ENCODE assay signal across 12 mouse cellular contexts in the genomic region with DNA sequence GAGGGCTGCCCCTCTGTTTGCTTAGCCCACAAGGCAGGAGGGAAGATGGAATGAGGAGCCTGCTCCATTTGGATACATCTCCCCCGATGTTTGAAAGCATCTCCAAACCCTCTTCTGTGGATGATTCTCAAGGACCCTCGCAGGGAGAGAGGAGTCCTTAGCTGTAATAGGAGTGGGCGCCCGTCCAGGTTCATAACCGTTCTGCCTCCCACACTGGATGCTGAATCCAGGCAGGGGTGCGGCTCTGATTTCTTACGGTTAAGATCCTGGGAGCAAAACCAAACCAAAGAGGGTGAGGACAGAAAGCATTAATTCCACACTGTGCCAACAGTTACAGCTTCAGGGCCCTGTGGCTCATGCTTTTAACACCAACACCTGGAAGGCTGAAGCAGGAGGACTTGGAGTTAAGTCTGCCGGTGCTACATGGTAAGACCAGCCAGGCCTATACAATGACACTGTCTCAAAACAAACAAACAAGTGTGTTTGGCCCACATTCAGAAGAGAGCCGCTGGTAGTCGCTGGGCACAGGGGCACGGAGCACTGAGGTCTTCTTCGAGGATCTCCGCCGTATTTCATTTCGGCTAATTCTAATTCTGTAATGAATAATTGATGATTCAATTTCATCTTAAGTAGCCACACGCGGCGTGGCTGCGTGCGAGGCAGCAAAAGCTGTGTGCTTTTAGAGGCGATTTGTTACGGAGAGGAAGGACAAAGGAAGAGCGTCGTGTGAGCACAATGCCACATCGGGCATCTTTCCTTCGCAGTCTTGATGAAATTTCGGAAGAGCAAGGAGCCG.
DNase-seq lines count a peak whose midpoint lies in the region; ATAC-seq and TF ChIP-seq lines count a peak whose summit lies in the region.
"Had no signal": no experiment of that assay in that cellular context is flagged by ENCODE, and none has a peak within 500 bp of the region (broad histone marks: within the 10 kb centered on the region; RNA-seq: fewer than 3 reads in every experiment).

No protein-coding gene starts in this region.

- in situ Hi-C loops in ES-E14 (cut with MboI; ENCODE audit: low sequenced_read_pairs in 2 of 2, unreplicated experiment in 2 of 2), result no loop called here

- H3K4me3 ChIP-seq in heart, embryonic 10.5 days, result no peak overlapping the region
- H3K4me3 ChIP-seq in heart, embryonic 11.5 days (ENCODE audit: low read depth, low read length), result no peak overlapping the region
- H3K4me3 ChIP-seq in ES-E14 (ENCODE audit: insufficient read depth in 1 of 2, low read depth in 1 of 2, low read length in 2 of 2, poor library complexity in 1 of 2, severe bottlenecking in 1 of 2), result 0 out of 4 replicates have a peak overlapping the region, but pooled peaks of 1 of the 2 experiments have one; percentile 3
- no peak overlapping the region for H3K4me3 ChIP-seq in forebrain, embryonic 13.5 days
- no peak overlapping the region for H3K4me3 ChIP-seq in midbrain, embryonic 11.5 days (ENCODE audit: low read depth, low read length)
- H3K4me3 ChIP-seq: embryonic facial prominence, embryonic 12.5 days had no signal

- 78% methylated on average over 28 of the region's 28 CpGs for WGBS in heart, embryonic 10.5 days
- 74% methylated on average over 28 of the region's 28 CpGs for WGBS in heart, embryonic 11.5 days (ENCODE audit: insufficient replicate concordance)
- 29% methylated on average over 28 of the region's 28 CpGs for WGBS in forebrain, embryonic 13.5 days
- WGBS in midbrain, embryonic 11.5 days, result 32% methylated on average over 28 of the region's 28 CpGs

- H3K9ac ChIP-seq in heart, embryonic 11.5 days (ENCODE audit: low read depth, low read length), result no peak overlapping the region
- H3K9ac ChIP-seq in ES-E14 (ENCODE audit: insufficient read depth, low read depth, low read length, poor library complexity, severe bottlenecking), result no peak overlapping the region
- peak overlapping the region; percentile 43; the same call in 1 of the 2 replicates for H3K9ac ChIP-seq in forebrain, embryonic 13.5 days
- peak overlapping the region; percentile 6; the same call in 1 of the 2 replicates for H3K9ac ChIP-seq in midbrain, embryonic 11.5 days (ENCODE audit: low read length)
- H3K9ac ChIP-seq: embryonic facial prominence, embryonic 12.5 days had no signal

- no peak overlapping the region for H3K4me2 ChIP-seq in heart, embryonic 11.5 days
- peak overlapping the region; percentile 29 for H3K4me2 ChIP-seq in forebrain, embryonic 13.5 days
- peak overlapping the region; percentile 2; the same call in 1 of the 2 replicates for H3K4me2 ChIP-seq in midbrain, embryonic 11.5 days
- H3K4me2 ChIP-seq: embryonic facial prominence, embryonic 12.5 days had no signal

- no peak for DNase-seq in heart, embryonic 10.5 days (ENCODE audit: low spot score)
- no peak for DNase-seq in ES-E14 (ENCODE audit: low read depth, low spot score)
- DNase-seq in midbrain, embryonic 11.5 days (ENCODE audit: low spot score, missing footprints), result peak; percentile 97
- no peak for DNase-seq in ovary, postnatal 14 days (ENCODE audit: low spot score)
- no peak for DNase-seq in yolk sac, embryonic 10.5 days (ENCODE audit: low spot score)
- DNase-seq in thymus, postnatal 36 days, result no peak
- DNase-seq: B cell, adult 2 months; gastrocnemius, postnatal 14 days; liver had no signal

- no peak for ATAC-seq in heart, embryonic 11.5 days (replicated peaks; ENCODE audit: insufficient number of reproducible peaks, low FRiP score, low TSS enrichment)
- peak; percentile 41; the same call in 1 of the 2 replicates for ATAC-seq in forebrain, embryonic 13.5 days
- ATAC-seq in midbrain, embryonic 11.5 days (ENCODE audit: low FRiP score), result peak; percentile 60

- H3K27me3 ChIP-seq in heart, embryonic 10.5 days (ENCODE audit: insufficient read depth, poor library complexity, severe bottlenecking), result no peaks in the 10 kb centered on the region
- peaks cover 3% of the 10 kb centered on the region; the same call in 1 of the 2 replicates for H3K27me3 ChIP-seq in heart, embryonic 11.5 days (ENCODE audit: control insufficient read depth, insufficient read depth, low read length)
- no peaks in the 10 kb centered on the region for H3K27me3 ChIP-seq in forebrain, embryonic 13.5 days
- H3K27me3 ChIP-seq in midbrain, embryonic 11.5 days (ENCODE audit: control insufficient read depth, insufficient read depth, low read length), result peaks cover 17% of the 10 kb centered on the region
- H3K27me3 ChIP-seq: embryonic facial prominence, embryonic 12.5 days had no signal

- peaks cover 58% of the 10 kb centered on the region for H3K4me1 ChIP-seq in heart, embryonic 10.5 days
- peaks cover 29% of the 10 kb centered on the region for H3K4me1 ChIP-seq in heart, embryonic 11.5 days (ENCODE audit: control insufficient read depth, insufficient read depth, low read length)
- H3K4me1 ChIP-seq in ES-E14 (ENCODE audit: control insufficient read depth in 2 of 2, insufficient read depth in 2 of 2, low read length in 2 of 2, poor library complexity in 1 of 2), result peaks cover 2 to 15% of the 10 kb centered on the region in 2 experiments; a peak in 2 of 4 replicates
- H3K4me1 ChIP-seq in forebrain, embryonic 13.5 days, result peaks cover 30% of the 10 kb centered on the region
- H3K4me1 ChIP-seq in midbrain, embryonic 11.5 days (ENCODE audit: control insufficient read depth, insufficient read depth, low read length), result peaks cover 16% of the 10 kb centered on the region

- no peaks in the 10 kb centered on the region for H3K36me3 ChIP-seq in heart, embryonic 10.5 days
- no peaks in the 10 kb centered on the region for H3K36me3 ChIP-seq in heart, embryonic 11.5 days (ENCODE audit: control insufficient read depth, insufficient read depth, low read length)
- H3K36me3 ChIP-seq in ES-E14 (ENCODE audit: control insufficient read depth, insufficient read depth, low read length, poor library complexity, severe bottlenecking), result no peaks in the 10 kb centered on the region
- no peaks in the 10 kb centered on the region for H3K36me3 ChIP-seq in forebrain, embryonic 13.5 days (ENCODE audit: poor library complexity, severe bottlenecking)
- no peaks in the 10 kb centered on the region for H3K36me3 ChIP-seq in midbrain, embryonic 11.5 days (ENCODE audit: control insufficient read depth, insufficient read depth, low read length)
- H3K36me3 ChIP-seq: embryonic facial prominence, embryonic 12.5 days had no signal

- peak overlapping the region; percentile 74; the same call in 1 of the 2 replicates for H3K27ac ChIP-seq in heart, embryonic 10.5 days
- H3K27ac ChIP-seq in heart, embryonic 11.5 days (ENCODE audit: low read depth, low read length), result no peak overlapping the region
- peak overlapping the region; percentile 1; the same call in 1 of the 2 replicates for H3K27ac ChIP-seq in ES-E14 (ENCODE audit: insufficient read depth, low read depth, low read length, poor library complexity, severe bottlenecking)
- no peak overlapping the region for H3K27ac ChIP-seq in forebrain, embryonic 13.5 days
- H3K27ac ChIP-seq in midbrain, embryonic 11.5 days (ENCODE audit: low read depth, low read length), result no peak overlapping the region
- H3K27ac ChIP-seq: embryonic facial prominence, embryonic 12.5 days had no signal

- no peaks in the 10 kb centered on the region for H3K9me3 ChIP-seq in heart, embryonic 10.5 days
- no peaks in the 10 kb centered on the region for H3K9me3 ChIP-seq in heart, embryonic 11.5 days (replicated peaks; ENCODE audit: control insufficient read depth, low read length)
- H3K9me3 ChIP-seq in ES-E14 (ENCODE audit: control insufficient read depth, insufficient read depth, low read depth, low read length), result no peaks in the 10 kb centered on the region
- no peaks in the 10 kb centered on the region for H3K9me3 ChIP-seq in forebrain, embryonic 13.5 days (replicated peaks)
- H3K9me3 ChIP-seq in midbrain, embryonic 11.5 days (ENCODE audit: control insufficient read depth, low read length), result no peaks in the 10 kb centered on the region
- H3K9me3 ChIP-seq: embryonic facial prominence, embryonic 12.5 days had no signal

TF ChIP-seq in ES-E14, 5 proteins besides CTCF, POLR2A, EP300 and RAD21:
- TF ChIP-seq HCFC1 (IDR thresholded peaks at IDR 0.05; ENCODE audit: borderline replicate concordance, insufficient read depth, low read length) (no peak), ZNF384 (IDR thresholded peaks at IDR 0.05; ENCODE audit: low read depth, low read length) (no peak), CHD2 (IDR thresholded peaks at IDR 0.05; ENCODE audit: low read depth, low read length) (no peak), ZC3H11A (IDR thresholded peaks at IDR 0.05; ENCODE audit: borderline replicate concordance, low read depth, low read length) (no peak), MAFK (IDR thresholded peaks at IDR 0.05; ENCODE audit: insufficient read depth, low read depth, low read length) (no peak)

Comparison
In these comparisons a context has a peak if more than half of its experiments do, and no peak if none do; other contexts are left out.
1. H3K27ac ChIP-seq: peak in heart, embryonic 10.5 days (single experiment) and ES-E14 (single experiment); none in heart, embryonic 11.5 days (single experiment), forebrain, embryonic 13.5 days (single experiment) and midbrain, embryonic 11.5 days (single experiment).
2. H3K9ac ChIP-seq: peak in forebrain, embryonic 13.5 days (single experiment) and midbrain, embryonic 11.5 days (single experiment); none in heart, embryonic 11.5 days (single experiment) and ES-E14 (single experiment).